Mouse (Mus musculus) liver, adult 2 months (tissue): Measurements from ENCODE around the gene Tmem144.

Experiments used
- CTCF ChIP-seq: fragments of 200-500 bp; IDR thresholded peaks from 2 replicates; pipeline ENCODE4 v1.5.1; 2011; ENCODE audit warnings: low read depth, low read length, control low read depth
- POLR2A ChIP-seq: fragments of 200-500 bp; IDR thresholded peaks from 2 replicates; pipeline ENCODE4 v1.6.1; 2011; ENCODE audit warnings: low read length, control low read depth; ENCODE audit not compliant: insufficient read depth; ENCODE audit errors: extremely low read depth

- no peak for TF ChIP-seq POLR2A
- TF ChIP-seq CTCF, result no peak
Measured at GRCm38 (mm10) chr3:79848841-79849240, 3.7 kb downstream of the Tmem144 start.
